Mouse (Mus musculus): Measurements from ENCODE around the gene Spata17.
A peak's percentile ranks its signal among the peaks of the same experiment; 100 is the strongest.

The Spata17 gene

DNA sequence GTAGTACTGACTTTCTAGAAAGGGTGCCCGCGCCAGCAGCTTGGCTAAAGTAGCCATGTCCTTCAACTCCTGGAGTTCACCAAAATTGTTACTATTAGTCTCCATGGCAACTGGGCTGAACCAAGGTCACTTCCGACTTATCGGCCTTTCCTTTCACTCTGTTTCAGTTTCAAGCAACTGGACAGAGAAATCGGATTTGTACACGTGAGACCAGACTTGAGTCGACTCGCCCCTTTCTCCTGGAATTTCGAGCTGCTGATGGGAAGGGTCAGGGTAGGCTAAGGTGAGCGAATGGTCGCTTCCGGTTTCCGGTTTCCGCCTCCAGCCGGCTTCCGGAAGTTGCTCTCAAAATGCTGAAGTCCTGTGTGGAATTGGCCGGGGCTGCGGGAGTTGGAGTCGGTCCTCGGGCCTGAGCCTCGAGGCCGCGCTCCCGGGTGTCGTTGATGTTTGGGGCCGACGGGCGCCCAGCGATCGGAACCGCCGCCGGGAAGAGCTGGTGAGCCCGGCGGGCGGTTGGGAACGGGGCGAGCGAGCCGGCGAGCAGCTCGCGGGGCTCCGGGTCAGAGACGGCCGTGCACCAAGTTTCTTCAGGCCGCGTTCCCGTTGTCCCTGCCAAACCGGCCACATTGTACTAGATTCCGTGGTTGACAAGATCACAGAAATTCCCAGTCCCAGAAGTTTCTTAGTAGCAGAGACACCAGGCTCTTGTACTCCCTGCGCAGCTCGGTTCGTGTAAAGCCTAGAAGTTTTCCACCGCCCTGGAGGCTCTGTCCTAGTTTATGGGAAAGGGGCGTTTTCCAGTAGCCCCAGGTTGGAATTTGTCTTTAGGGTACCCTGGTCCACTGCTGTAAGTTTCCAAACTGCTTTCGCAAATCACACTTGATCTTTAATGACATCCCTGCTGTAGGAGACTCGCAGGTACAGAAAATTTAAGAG lies at the start of gene Spata17, which contains the start of gene Gpatch2:
Gene Spata17 (minus strand): TSS at position 285 of the 936 bp plus-strand sequence.
Gene Gpatch2 (plus strand): TSS at position 328 of the 936 bp plus-strand sequence.
- peak; percentile 65 for DNase-seq

DNA sequence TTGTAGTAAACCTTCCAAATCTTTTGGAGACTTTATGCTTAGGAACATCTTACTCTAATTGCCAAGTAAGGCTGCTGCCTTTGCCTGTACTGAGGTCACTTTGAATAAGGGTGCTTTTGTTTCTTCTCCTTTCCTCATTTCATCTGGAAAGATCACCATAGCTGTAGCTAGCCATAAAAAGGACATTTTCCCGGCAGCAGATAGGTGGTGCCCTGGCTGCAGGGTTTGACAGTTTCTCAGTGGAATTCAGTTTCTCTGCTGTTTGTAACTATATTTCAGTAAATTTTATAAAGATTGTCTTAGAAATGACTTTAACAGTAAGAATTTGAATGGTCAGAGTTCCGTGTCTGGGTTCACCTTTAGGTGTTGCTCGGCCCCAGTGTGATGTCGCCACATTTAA lies 43.5 kb upstream of the Spata17 start:
- DNase-seq = no peak

DNA sequence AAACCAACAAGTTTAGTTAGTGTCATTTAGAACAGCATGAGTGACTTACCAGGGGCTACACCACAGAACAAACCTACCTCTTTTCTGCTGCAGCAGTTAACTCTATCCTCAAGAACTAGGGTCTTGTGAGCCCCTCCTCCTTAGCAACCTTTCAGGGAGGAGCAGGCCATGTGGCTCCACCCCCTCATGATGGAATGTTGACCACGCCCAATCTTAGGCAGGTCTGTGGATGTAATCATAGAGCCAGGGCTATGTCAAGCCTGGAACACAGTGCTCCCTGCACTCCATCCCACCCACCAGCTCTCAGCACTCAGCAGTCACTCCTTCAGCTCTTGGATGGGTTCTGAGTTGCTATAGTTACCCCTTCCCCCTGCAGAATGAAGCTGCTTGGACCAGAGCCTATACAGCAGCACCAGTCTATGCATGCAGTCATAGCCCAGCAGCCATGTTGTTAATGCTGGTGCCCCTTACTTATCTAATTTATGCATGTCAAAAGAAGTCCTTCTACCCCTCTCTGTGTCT lies 35.5 kb upstream of the Spata17 start:
- no peak for DNase-seq

DNA sequence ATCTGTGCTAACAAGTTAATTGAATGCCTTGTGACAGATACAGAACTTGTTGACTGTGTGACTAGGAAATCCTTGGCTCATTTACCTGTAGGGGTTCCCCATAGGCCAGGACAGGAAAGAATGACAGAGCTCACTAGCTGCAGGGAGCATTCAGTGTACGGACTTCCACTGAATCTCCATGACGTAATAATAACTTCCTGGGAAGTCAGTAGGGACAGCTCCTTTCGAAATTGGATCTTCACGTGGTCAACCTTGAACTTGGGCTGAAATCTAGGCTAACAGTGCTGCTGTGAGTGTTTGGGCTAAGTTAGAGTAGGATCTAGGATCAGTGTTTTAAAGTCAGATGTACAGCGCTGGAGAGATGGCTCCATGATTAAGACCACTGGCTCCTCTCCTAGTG lies 29.5 kb upstream of the Spata17 start:
- no peak for DNase-seq

DNA sequence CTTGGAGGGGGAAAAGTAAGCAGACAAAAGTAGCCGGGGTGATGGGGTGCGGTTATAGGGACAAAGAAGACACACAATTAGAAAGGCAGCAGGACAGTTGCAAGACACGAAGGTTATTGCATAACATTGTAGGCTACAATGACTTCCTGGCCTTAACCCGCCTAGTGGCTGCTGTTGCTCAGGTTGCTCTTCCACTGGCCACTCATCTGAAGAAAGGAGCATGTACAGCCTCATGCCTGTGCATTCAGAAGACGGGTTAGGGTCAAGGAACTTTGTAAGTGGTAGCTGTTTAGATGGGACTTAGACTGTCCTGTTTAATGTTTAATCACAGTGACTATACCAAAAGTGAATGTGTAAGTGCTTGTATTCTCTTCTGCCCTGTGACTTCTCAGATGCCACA lies 26.1 kb upstream of the Spata17 start:
- DNase-seq = no peak

DNA sequence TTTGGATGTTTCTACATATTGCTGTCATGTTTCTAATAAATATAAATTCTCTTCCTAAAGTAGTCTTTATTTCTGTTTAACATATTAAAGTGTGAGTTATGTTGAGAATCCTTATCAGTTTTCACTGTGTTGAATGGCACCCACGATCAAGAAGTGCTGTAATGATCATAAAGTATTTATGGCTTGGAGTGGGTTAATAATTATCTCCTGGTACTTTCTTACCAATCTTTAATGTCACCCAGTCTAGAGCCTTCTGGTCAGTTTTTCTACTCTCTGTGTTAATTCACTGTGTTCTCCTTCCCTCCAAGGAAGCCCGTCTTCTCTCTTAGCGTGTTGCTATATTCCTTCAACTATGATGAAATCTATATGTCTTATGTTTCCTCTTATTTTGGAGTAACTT lies 25.0 kb upstream of the Spata17 start:
- no peak for DNase-seq

DNA sequence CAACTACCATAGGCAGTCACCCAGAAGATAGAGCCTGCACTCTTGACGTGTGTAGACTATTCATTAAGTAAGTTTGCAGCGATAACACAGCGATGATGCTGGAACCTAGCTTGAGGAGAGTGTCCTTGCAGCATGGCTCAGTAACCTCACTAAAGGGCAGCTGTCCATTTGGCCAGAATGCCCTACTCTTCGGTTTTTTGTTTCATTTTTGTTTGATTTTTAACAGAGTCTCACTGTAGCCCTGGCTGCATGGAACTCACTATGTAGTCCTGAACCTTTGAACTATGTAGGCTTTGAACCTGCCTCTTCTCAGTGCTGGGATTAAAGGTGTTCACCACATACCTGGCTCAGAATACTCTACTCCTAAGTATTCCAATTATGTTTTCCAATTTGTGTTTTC lies 22.8 kb upstream of the Spata17 start:
- no peak for DNase-seq

DNA sequence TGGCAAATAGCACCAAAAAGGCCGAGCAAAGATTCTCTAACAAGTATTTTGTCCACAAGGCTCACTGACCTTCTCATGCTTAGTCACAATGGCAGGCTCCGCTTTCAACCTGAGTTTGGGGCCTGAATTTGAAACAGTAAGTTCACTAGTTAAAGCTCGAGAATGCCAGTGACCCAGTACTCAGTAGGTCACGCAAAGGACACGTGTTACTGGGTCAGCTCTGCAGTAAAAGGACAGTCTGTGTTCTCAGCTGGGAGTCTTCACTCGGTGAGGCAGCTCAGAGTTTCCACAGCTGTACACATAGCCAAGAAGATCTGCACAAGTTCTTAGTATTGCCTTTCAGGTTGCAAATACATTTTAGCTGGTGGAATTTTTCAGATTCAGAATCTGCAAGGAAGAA lies 21.0 kb upstream of the Spata17 start:
- no peak for DNase-seq

DNA sequence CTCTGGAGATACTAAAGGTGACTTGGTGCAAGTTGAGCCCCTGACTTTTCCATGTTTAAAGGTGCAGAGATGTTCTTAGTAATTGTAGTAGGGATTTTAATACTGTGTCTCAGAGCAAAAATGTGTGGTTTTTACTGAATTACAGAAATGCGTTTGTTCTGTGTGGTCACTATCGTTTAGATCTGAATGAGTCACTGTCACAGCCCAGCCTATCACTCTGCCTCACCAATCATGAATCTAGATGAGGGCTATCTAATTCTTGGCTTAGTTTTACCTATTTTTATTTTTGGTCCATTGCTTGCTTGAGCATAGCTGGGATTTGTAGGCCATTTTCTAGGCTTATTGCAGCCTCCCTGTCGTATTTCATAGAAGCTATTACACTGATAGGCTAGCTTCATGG lies 19.9 kb upstream of the Spata17 start:
- DNase-seq = no peak

DNA sequence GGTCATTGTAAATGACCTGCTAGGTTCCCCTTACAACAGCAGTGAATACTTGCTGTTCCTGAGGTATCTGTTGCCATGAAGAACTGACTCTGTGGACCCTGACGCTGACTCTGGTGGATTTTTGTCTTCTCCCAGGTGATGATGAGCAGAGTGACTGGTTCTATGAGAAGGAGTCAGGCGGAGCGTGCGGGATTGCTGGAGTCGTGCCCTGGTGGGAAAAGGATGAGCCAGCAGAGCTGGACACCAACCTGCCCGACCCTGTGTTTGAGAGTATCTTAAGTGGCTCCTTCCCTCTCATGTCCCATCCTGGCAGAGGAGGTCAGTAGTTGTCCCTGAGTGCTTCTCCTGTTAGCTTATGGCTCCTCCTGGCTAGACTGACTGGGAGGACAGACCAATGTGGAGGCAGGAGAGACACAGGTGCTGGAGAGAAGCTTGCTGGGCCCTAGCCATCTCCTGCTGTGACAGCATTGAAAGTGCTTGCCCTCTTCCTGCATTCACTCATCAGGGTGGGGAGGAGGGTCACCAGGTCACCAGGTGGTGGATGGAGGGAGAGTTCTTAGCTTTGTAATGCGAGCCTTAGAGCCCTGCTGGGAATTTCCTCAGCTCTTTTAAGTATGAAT lies 17.8 kb upstream of the Spata17 start:
- no peak for DNase-seq

DNA sequence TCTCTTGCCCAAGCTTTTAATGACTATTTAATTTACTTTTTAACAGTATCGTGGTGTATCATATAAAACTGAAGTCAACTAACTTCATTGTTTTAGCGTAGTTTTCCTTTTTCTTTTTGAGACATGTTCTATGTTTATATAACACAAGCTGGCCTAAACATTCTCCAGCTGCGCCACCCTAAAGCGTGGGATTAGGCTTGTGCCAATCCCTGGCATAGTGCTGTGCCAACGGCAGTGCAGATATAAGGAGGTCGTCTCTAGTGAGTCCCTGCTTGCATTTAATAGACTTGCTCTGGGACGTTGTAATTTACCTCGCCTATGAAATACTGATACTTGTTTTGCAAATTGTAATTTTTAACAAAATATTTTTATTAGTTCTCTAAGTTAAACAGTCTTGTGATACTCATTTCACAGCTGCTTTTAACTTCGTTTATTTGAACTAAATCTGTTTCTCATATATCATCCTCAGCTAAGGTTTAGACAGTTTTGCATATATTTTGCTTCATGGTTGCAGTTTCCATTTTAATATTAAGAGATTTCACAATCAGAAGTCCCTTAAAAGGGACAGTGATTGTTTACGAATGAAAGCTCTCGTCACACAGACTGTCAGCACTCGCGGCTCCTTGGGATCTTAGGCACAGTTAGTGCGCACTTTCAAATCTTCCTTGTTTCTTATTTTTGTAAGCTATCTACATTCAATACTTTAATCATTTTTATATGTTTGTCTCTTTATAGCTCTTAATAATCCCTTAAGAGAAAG lies 17.1 kb upstream of the Spata17 start:
- DNase-seq = no peak

DNA sequence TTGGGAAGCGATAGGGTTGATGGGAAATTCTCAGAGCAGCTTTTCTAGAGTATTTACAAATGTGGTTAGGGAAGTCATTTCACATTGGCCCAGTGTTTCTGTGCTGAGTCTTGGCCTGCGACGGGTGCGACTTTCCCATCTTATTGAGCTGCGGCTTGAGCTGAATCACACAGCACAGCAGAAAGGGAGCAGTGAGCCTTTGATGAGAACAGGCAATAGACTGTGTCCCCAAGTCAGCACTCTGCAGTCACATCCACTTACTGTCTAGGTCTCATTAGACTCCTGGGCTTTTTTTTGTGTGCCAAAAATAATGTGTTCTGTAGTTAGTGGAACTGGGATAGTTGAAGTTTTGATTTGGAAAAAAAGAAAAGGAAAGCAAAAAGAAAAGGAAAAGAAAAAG lies 15.0 kb upstream of the Spata17 start:
- DNase-seq = no peak

DNA sequence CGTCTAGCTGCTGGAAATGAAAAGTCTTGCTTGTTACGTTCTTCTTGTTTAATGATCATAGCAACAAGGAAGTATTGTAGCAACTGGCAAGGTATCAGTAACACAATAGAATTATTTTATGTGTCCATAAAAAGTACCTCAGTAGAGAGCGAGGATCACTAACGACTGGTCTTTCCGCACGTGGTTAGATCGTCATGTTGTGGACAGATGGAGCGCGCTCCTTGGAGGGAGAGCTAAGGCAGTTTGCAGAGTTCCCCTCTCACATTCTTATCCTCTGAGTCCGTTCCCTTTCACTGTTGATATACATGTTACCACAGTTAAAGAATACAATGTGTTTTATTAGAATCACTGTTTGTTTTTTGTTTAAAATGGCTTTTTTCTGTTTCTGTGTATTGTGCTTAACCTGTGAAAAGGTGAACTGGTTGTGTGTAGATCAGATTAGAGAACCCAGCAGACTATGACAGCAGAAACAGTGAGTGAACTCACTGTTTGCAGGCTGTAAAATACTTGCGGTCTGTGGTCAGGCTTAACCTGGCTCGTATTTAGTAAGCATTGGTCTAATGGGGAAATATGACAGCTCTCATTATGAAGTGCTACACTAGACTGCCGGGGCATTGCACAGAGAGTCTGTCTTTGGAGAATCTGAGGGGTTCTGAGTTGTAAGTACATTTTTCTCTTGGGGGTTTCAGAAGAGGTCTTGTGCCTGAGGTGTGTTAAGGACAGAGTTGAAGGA lies 13.3 kb upstream of the Spata17 start:
- DNase-seq = no peak

DNA sequence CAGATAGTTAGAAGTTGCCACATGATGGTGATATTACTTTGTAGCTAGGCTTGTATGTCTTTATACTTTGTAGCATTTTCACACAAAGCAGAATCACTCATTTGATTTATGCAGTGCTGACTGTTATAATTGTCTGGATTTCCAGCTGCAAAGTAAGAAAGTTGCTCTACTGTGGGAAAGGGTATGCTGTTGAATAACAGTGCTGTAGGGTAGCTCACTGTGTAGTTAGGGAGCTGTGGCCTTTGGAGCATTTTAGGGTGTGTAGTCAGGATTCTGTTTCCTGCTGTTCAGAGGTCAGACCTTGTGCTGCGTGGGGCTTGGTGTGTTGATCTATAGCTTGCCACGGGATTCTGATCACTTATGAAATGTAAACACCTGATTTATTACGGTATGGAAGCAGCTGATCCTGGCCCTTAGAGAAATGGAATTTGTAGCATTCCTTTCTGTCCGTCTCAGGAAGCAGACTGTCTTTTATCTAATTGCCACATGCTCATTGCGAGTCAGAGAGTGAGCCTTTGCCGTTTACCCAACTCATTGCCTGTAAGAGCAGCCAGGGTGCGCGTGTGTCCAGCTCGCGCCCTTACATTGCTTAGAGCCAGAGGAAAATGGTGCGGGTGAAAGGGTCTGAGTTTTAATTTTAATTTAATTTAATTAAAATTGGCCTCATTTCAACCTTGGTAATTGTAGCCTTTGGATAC lies 11.2 kb upstream of the Spata17 start:
- DNase-seq = no peak

DNA sequence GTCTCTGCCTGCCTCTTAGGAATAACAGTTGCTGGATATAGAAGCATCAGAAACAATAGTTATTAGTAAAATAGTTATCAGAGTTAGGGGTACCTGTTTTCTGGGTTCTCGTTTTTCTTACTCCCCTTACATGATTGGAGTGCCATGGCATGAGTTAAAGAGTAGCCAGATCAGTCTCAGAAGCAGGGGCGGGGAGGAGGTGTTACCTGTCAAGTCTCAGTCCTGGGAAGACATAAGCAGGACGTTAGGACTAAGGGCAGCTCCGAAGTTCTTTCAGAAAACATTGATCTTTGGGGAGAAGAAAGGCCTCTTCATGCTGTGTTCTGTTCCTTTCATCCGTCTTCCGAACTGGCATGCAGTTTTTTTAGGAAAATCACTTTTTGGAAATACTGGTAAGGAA lies 5.5 kb upstream of the Spata17 start:
- DNase-seq = no peak

DNA sequence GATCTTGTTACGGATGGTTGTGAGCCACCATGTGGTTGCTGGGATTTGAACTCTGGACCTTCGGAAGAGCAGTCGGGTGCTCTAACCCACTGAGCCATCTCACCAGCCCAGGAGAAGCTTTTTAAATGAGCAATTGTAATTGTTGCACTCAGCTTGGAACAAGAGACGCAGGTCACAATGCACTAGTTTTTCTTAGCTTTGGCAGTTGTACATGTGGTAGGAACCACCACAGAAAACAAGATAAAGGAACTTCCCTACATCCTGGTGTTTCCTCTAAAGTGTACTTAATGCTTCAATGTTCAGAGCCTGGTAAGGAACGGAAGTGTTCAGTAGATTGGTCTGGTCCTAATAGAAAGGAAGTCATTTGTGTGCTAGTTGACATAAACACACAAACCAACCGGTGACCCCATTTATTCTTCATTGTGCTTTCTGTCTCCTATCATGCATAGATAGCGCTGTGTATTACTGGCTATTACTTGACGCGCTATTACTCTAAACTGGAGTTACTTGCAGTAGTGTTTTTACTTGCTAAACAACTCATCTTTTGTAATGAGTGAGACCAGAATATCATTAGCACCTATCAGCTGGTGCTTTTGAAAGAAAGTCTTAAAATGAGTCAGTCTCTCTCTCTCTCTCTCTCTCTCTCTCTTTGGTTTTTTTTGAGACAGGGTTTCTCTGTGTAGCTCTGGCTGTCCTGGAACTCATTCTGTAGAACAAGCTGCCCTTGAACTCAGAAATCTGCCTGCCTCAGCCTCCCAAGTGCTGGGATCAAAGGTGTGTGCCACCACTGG lies 1.6 kb upstream of the Spata17 start:
- DNase-seq = no peak

DNA sequence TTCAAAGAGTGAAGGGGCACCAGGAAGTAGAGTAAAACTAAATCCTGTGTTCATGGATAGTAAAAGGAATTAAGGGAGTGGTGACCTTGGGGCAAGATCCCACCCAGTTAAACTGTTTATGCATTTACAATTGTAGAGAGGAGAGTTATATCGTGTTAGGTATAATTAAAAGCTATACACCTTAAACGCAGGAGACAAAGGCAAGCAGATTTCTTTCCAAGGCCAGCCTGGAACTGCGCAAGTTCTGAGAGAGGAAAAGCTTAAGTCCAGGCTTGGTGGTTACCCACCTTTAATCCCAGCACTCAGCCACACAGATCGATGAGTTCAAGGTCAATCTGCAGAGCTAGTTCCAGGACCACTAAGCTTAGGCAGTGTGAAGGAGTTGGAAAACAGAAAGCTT lies 4.5 kb downstream of the Spata17 start:
- DNase-seq = no peak

DNA sequence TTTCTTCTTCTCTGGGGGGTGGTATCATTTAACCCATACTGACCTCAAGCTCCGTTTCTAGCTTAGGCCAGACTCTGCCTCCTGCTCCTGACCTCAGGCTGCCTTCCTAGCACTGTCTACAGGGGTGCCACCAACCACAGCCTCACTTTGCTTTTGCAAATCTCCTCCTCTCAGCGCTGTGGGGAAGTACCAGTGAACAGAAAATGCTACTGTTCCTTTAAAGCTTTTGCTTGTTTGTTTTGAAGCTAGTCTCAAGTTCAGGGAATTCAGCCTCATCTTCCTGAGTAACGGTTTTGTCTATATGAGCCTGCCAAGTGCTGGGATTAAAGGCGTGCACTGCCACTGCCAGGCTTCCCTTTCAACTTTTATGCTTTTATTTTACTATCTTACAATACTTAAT lies 5.8 kb downstream of the Spata17 start:
- DNase-seq = no peak

DNA sequence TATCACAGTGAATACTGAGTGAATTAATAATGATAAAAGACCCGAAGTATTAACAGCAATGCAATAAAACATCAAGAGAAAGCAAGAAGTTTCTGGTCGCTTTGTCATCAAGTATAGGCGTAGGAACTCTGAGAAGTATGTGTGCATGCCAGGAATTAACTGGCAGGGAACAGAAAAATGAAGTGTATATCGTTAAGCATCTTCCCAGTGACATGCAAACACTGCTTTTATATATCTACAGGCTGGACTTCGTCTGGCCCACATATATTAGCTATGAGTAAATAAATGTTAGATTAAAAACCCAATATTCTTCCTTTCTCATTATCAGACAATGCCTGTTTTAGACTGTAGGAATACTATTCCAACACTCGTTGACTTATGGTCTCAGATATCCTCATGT lies 9.8 kb downstream of the Spata17 start:
- DNase-seq = no peak

DNA sequence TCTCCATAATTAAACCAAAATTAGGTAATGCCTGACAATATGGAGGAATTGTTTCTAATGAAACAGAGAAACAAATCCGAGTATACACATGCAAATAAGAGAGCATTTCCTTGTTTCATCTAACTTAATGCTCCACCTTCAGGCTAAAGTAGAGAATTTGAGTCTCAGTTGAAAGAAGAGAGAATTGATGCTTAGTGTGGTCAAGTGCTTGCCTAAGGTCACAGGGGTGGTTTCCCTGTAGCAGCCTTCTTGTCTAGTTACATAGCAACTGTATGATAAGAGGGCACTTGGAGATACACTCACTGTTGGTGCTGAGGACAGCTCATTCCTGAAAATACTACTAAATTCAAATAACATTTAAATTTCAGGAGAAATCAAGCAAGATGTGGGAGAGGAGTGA lies 36.7 kb downstream of the Spata17 start:
- no peak for DNase-seq

DNA sequence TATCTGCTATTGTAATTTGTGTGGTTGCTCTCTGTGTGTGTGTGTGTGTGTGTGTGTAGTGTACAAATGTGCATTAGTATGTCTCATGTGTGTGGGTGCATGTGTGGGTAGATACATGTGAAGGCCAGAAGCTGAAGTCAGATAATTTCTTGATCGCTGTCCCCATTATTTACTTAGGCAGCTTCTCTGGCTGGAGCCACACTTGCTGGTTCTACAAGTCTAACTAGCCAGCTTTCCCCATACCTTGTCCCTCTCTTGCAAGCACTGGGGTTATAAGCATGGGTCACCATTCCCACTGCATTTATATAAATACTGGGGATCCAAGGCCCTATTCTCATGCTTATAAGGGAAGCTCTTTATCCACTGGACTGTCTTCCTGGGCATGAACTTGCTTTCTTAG lies 39.3 kb downstream of the Spata17 start:
- DNase-seq = no peak

Data from thymus, postnatal 36 days (tissue).